Mouse (Mus musculus) kidney, postnatal 0 days (tissue): ENCODE results near the gene Trim30c. TPM values are rescaled to one million over a fixed set of nuclear protein-coding genes. Genes with fewer than 3 reads are reported as not detected.

ENCODE experiments used
- ATAC-seq: fragments of 200-750 bp; cut with Nextera tagmentation; replicated peaks from 2 replicates; pipeline ENCODE4 v1.8.0; 2017; ENCODE audit warnings: low read depth, moderate number of reproducible peaks, moderate TSS enrichment, moderate library complexity; ENCODE audit not compliant: low FRiP score
- DNase-seq: peaks from one replicate; pipeline ENCODE4 v3.0.0-alpha.2; 2016; ENCODE audit warnings: low spot score
- H3K27ac ChIP-seq: fragments of 300-500 bp; sonication (generic); 2 replicates; pipeline ENCODE4 v1.5.1; 2014; ENCODE audit warnings: mild to moderate bottlenecking
- H3K27me3 ChIP-seq: fragments of 300-500 bp; sonication (generic); 2 replicates; pipeline ENCODE4 v1.6.1; 2014; ENCODE audit warnings: low read length, mixed read lengths; ENCODE audit not compliant: insufficient read depth
- H3K36me3 ChIP-seq: fragments of 300-500 bp; sonication (generic); 2 replicates; pipeline ENCODE4 v1.6.1; 2014; ENCODE audit warnings: low read length, mixed read lengths; ENCODE audit not compliant: insufficient read depth
- H3K4me1 ChIP-seq: fragments of 300-500 bp; sonication (generic); replicated peaks from 2 replicates; pipeline ENCODE4 v1.6.1; 2014; ENCODE audit warnings: antibody characterized with exemption, low read length, mixed read lengths; ENCODE audit not compliant: insufficient read depth
- H3K4me2 ChIP-seq: fragments of 300-500 bp; sonication (generic); 2 replicates; pipeline ENCODE4 v1.6.1; 2014; ENCODE audit warnings: mild to moderate bottlenecking, low read length, moderate library complexity, mixed read lengths
- H3K4me3 ChIP-seq: fragments of 300-500 bp; sonication (generic); replicated peaks from 2 replicates; pipeline ENCODE4 v1.5.1; 2014; ENCODE audit warnings: low read depth, low read length
- H3K9ac ChIP-seq: fragments of 300-500 bp; sonication (generic); 2 replicates; pipeline ENCODE4 v1.6.1; 2014; ENCODE audit warnings: low read depth, low read length
- H3K9me3 ChIP-seq: fragments of 300-500 bp; sonication (generic); replicated peaks from 2 replicates; pipeline ENCODE4 v1.6.1; 2016; ENCODE audit warnings: low read length, inconsistent platforms, mixed read lengths
- CTCF ChIP-seq: IDR thresholded peaks from 2 replicates; pipeline ENCODE4 v1.5.1; 2016; ENCODE audit warnings: antibody characterized with exemption, low read depth, mild to moderate bottlenecking, moderate library complexity
- WGBS: fragments of 180-500 bp; shearing (Covaris S2); extraction: QIAGEN DNeasy Blood & Tissue Kit; methylation state at CpG from one replicate; pipeline ENCODE4 v1.1.7; 2014; 5-methylcytosine and 5-hydroxymethylcytosine counted together
- polyA plus RNA-seq: library from polyadenylated mRNA; unstranded; fragments of >200 nt; fragmentation: Nextera tagmentation; extraction: Ambion mirVana; gene quantifications from 2 replicates; pipeline ENCODE4 v1.2.1, GENCODE M21; 2015

Trim30c gene
- polyA plus RNA-seq: 0.10 and 0.13 TPM in 2 replicates

- no peak for ATAC-seq
- Histone ChIP-seq H3K27me3 (no peaks in the 10 kb centered on the region), H3K4me2 (no peak within 1 kb of the TSS), H3K36me3 (no peaks in the 10 kb centered on the region), H3K9ac (no peak within 1 kb of the TSS), H3K27ac (no peak within 1 kb of the TSS), H3K4me1 (no peaks in the 10 kb centered on the region), H3K4me3 (no peak within 1 kb of the TSS), H3K9me3 (no peaks in the 10 kb centered on the region)
- TF ChIP-seq CTCF: no peak
- 83% methylated on average over 1 of the region's 1 CpGs for WGBS
- no peak for DNase-seq
Measured at GRCm38 (mm10) chr7:104400698-104401097, at the start of gene Trim30c. Gene Trim30c (minus strand): TSS chr7:104400837.

GRCm38 (mm10) chr7:104445961-104446645 lies 45.5 kb upstream of the Trim30c start:
- no peak overlapping the region for H3K4me2 ChIP-seq
- WGBS: 29% methylated on average over 2 of the region's 2 CpGs
- peak; percentile 61 for ATAC-seq
- H3K4me1 ChIP-seq: no peaks in the 10 kb centered on the region
- no peaks in the 10 kb centered on the region for H3K9me3 ChIP-seq
- TF ChIP-seq CTCF: peak; percentile 61
- no peaks in the 10 kb centered on the region for H3K36me3 ChIP-seq
- H3K27ac ChIP-seq: no peak overlapping the region; the same call in 1 of the 2 replicates
- no peak overlapping the region for H3K4me3 ChIP-seq
- no peaks in the 10 kb centered on the region for H3K27me3 ChIP-seq
- peak; percentile 58 for DNase-seq
- no peak overlapping the region for H3K9ac ChIP-seq

- Histone ChIP-seq H3K27ac (no peak overlapping the region), H3K9ac (no peak overlapping the region), H3K4me3 (no peak overlapping the region), H3K9me3 (no peaks in the 10 kb centered on the region), H3K4me2 (no peak overlapping the region), H3K27me3 (no peaks in the 10 kb centered on the region), H3K36me3 (no peaks in the 10 kb centered on the region), H3K4me1 (no peaks in the 10 kb centered on the region)
- no peak for ATAC-seq
- WGBS: 100% methylated on average over 3 of the region's 3 CpGs
- TF ChIP-seq CTCF: no peak
- DNase-seq: no peak
Measured at GRCm38 (mm10) chr7:104404460-104404950, 3.9 kb upstream of the Trim30c start.

- no peak for TF ChIP-seq CTCF
- ATAC-seq: no peak
- Histone ChIP-seq H3K36me3 (no peaks in the 10 kb centered on the region), H3K27me3 (no peaks in the 10 kb centered on the region), H3K4me3 (no peak overlapping the region), H3K4me1 (no peaks in the 10 kb centered on the region), H3K27ac (no peak overlapping the region), H3K4me2 (no peak overlapping the region), H3K9ac (no peak overlapping the region), H3K9me3 (no peaks in the 10 kb centered on the region)
- peak; percentile 0 for DNase-seq
Measured at GRCm38 (mm10) chr7:104401140-104401539, 503 bp upstream of the Trim30c start.

GRCm38 (mm10) chr7:104398492-104398891 lies 2.1 kb downstream of the Trim30c start:
- no peak for TF ChIP-seq CTCF
- Histone ChIP-seq H3K4me2 (no peak overlapping the region), H3K9ac (no peak overlapping the region), H3K27ac (no peak overlapping the region), H3K36me3 (no peaks in the 10 kb centered on the region), H3K4me1 (no peaks in the 10 kb centered on the region), H3K9me3 (no peaks in the 10 kb centered on the region), H3K4me3 (no peak overlapping the region), H3K27me3 (no peaks in the 10 kb centered on the region)
- DNase-seq: no peak
- ATAC-seq: no peak
- WGBS: 66% methylated on average over 1 of the region's 1 CpGs

- Histone ChIP-seq H3K36me3 (no peaks in the 10 kb centered on the region), H3K9me3 (no peaks in the 10 kb centered on the region), H3K4me2 (no peak within 1 kb of the TSS), H3K4me1 (no peaks in the 10 kb centered on the region), H3K9ac (no peak within 1 kb of the TSS), H3K27me3 (no peaks in the 10 kb centered on the region), H3K27ac (no peak within 1 kb of the TSS), H3K4me3 (no peak within 1 kb of the TSS)
- TF ChIP-seq CTCF: peak; percentile 36; the same call in 1 of the 2 replicates
- WGBS: 83% methylated on average over 1 of the region's 1 CpGs
- peak; percentile 9 for DNase-seq
- no peak; the same call in 1 of the 2 replicates for ATAC-seq
Measured at GRCm38 (mm10) chr7:104369736-104370414, 30.8 kb downstream of the Trim30c start, which contains the start of gene Trim30b. Gene Trim30b (minus strand): TSS chr7:104369884.
